Mouse (Mus musculus) heart, postnatal 0 days (tissue): ENCODE results near the gene Erbb2. TPM values are rescaled to one million over a fixed set of nuclear protein-coding genes. Genes with fewer than 3 reads are reported as not detected.

Experiments used
- ATAC-seq: fragments of 200-750 bp; cut with Nextera tagmentation; 2 replicates; pipeline ENCODE4 v1.8.0; 2017; ENCODE audit warnings: low read depth, moderate number of reproducible peaks, moderate library complexity; ENCODE audit not compliant: insufficient read depth
- DNase-seq: peaks from one replicate; pipeline ENCODE4 v3.0.0-alpha.2; 2016; ENCODE audit warnings: low spot score
- H3K27ac ChIP-seq: fragments of 300-500 bp; sonication (generic); 2 replicates; pipeline ENCODE4 v1.5.1; 2014; ENCODE audit warnings: low read depth, mild to moderate bottlenecking
- H3K27me3 ChIP-seq: fragments of 300-500 bp; sonication (generic); 2 replicates; pipeline ENCODE4 v1.6.1; 2014; ENCODE audit warnings: low read length, mixed read lengths; ENCODE audit not compliant: control insufficient read depth, insufficient read depth
- H3K36me3 ChIP-seq: fragments of 300-500 bp; sonication (generic); replicated peaks from 2 replicates; pipeline ENCODE4 v1.6.1; 2014; ENCODE audit warnings: low read length, mixed read lengths; ENCODE audit not compliant: control insufficient read depth, insufficient read depth
- H3K4me1 ChIP-seq: fragments of 300-500 bp; sonication (generic); 2 replicates; pipeline ENCODE4 v1.6.1; 2014; ENCODE audit warnings: antibody characterized with exemption; ENCODE audit not compliant: control insufficient read depth, insufficient read depth
- H3K4me2 ChIP-seq: fragments of 300-500 bp; sonication (generic); 2 replicates; pipeline ENCODE4 v1.6.1; 2014; ENCODE audit warnings: low read depth, mild to moderate bottlenecking, low read length, moderate library complexity
- H3K4me3 ChIP-seq: fragments of 300-500 bp; sonication (generic); 2 replicates; pipeline ENCODE4 v1.5.1; 2014; ENCODE audit warnings: low read depth, low read length
- H3K9ac ChIP-seq: fragments of 300-500 bp; sonication (generic); replicated peaks from 2 replicates; pipeline ENCODE4 v1.6.1; 2014; ENCODE audit warnings: low read depth, low read length, mixed read lengths
- H3K9me3 ChIP-seq: fragments of 300-500 bp; sonication (generic); replicated peaks from 2 replicates; pipeline ENCODE4 v1.6.1; 2016; ENCODE audit warnings: low read length; ENCODE audit not compliant: control insufficient read depth
- CTCF ChIP-seq: IDR thresholded peaks from 2 replicates; pipeline ENCODE4 v1.5.1; 2016; ENCODE audit warnings: antibody characterized with exemption, control low read depth, low read depth
- EP300 ChIP-seq: IDR thresholded peaks from 2 replicates; pipeline ENCODE4 v1.6.1; 2016; ENCODE audit warnings: antibody characterized with exemption, low read depth
- WGBS: fragments of 180-500 bp; shearing (Covaris S2); extraction: QIAGEN DNeasy Blood & Tissue Kit; methylation state at CpG from one replicate; pipeline ENCODE4 v1.1.7; 2014; 5-methylcytosine and 5-hydroxymethylcytosine counted together
- polyA plus RNA-seq: library from polyadenylated mRNA; unstranded; fragments of >200 nt; fragmentation: Nextera tagmentation; extraction: Ambion mirVana; gene quantifications from 2 replicates; pipeline ENCODE4 v1.2.1, GENCODE M21; 2015
- total RNA-seq: library from RNA; depleted of rRNA; stranded (reverse); fragments of >200 nt; gene quantifications from 2 replicates; pipeline ENCODE4 v1.2.3, GENCODE M21; 2014; ENCODE audit warnings: low replicate concordance; rRNA removed

Gene Erbb2
- total RNA-seq = 23.2 and 31.4 TPM in 2 replicates
- polyA plus RNA-seq = 15.5 and 16.8 TPM in 2 replicates

DNA sequence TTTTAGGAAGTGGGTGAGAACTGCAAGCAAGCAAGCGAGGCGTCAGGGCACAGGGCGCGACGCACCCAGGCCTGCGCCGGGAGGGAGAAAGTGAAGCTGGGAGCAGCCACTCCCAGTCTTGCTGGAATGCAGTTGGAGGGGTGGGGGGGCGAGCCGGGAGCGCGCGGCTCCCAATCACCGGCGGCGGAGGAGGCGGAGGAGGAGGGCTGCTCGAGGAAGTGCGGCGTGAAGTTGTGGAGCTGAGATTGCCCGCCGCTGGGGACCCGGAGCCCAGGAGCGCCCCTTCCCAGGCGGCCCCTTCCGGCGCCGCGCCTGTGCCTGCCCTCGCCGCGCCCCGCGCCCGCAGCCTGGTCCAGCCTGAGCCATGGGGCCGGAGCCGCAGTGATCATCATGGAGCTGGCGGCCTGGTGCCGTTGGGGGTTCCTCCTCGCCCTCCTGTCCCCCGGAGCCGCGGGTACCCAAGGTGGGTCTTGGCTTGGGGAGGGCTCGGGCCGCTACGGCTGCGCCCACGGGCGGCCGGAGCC is at the start of gene Erbb2:
Erbb2 (plus strand) TSS at position 198 of the 524 bp plus-strand sequence.
- DNase-seq (peak; percentile 81), ATAC-seq (peak; percentile 88)
- Histone ChIP-seq H3K4me2 (peak within 1 kb of the TSS; percentile 88), H3K4me1 (peaks cover 29% of the 10 kb centered on the region), H3K9ac (peak within 1 kb of the TSS; percentile 86), H3K36me3 (no peaks in the 10 kb centered on the region), H3K4me3 (peak within 1 kb of the TSS; percentile 88), H3K27ac (peak within 1 kb of the TSS; percentile 91), H3K27me3 (no peaks in the 10 kb centered on the region), H3K9me3 (no peaks in the 10 kb centered on the region)
- WGBS = under 1% methylated on average over 25 of the region's 49 CpGs
- TF ChIP-seq EP300 (no peak; the same call in 1 of the 2 replicates), CTCF (no peak)

DNA sequence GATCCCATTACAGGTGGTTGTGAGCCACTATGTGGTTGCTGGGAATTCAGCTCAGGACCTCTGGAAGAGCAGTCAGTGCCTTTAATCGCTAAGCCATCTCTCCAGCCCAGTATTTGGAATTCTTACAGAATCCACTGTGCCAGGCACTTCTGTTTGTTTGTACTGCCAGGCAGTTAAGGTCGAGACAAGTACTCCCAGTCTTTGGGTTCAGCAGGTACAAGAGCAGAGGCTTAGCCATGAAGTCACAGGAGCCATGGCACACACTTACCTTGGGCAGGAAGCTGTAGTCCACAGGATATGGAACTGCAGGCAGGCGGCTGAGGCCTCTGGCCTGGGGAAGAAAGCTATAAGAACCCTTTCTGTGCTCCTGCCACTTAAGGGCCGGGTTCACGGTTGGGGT is 48.5 kb upstream of the Erbb2 start:
- ATAC-seq = no peak
- no peak for TF ChIP-seq CTCF
- no peak for TF ChIP-seq EP300
- Histone ChIP-seq H3K4me3 (no peak overlapping the region), H3K9ac (no peak overlapping the region), H3K27ac (no peak overlapping the region), H3K4me1 (peaks cover 25% of the 10 kb centered on the region), H3K27me3 (no peaks in the 10 kb centered on the region), H3K9me3 (no peaks in the 10 kb centered on the region), H3K4me2 (no peak overlapping the region), H3K36me3 (no peaks in the 10 kb centered on the region)
- DNase-seq = no peak
- 81% methylated on average over 5 of the region's 5 CpGs for WGBS

DNA sequence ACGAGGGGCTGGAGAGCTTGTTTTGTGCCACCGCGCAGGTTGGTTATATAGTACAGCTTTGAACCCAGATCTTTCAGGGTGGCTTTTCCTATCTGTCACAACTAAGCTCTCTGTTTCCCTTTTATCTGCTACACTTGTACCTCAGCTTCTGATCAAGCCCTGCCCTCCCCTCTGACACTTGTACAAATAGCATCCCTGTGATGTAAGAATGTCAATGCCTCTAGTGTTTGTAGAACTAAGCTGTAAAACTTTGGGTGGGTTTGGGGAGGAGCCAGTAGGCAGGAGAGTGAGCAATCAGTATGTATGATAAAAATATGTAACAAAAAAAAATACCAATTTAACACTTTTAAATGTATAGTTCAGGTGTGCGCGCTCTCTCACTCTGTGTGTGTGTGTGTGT is 47.9 kb upstream of the Erbb2 start:
- Histone ChIP-seq H3K4me3 (no peak overlapping the region), H3K4me1 (peaks cover 19% of the 10 kb centered on the region), H3K27me3 (no peaks in the 10 kb centered on the region), H3K36me3 (no peaks in the 10 kb centered on the region), H3K27ac (no peak overlapping the region), H3K9ac (no peak overlapping the region), H3K4me2 (no peak overlapping the region), H3K9me3 (no peaks in the 10 kb centered on the region)
- ATAC-seq (no peak), DNase-seq (no peak)
- 89% methylated on average over 5 of the region's 5 CpGs for WGBS
- TF ChIP-seq EP300 (no peak), CTCF (no peak)

DNA sequence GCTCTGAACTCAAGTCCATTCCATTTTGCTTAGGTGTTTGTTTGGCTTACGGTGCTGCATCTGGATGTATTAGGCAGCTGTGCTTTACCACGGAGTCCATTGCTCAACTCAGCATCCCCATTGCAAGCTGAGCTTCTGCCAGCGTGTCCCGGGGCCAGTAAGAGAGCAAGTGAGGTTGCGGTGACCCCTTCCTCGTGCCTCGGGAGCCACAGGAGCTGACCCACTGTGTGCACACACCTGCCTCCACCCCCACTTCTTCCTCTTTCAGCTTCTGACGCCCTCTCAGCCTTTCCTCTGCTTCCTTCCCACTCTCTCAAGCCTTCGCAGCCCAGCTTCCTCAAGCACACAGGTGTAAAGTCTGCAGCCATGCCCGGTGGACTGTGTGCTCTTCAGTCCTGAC is 46.0 kb upstream of the Erbb2 start:
- H3K36me3 ChIP-seq = no peaks in the 10 kb centered on the region
- peak; percentile 3 for DNase-seq
- H3K4me1 ChIP-seq = peaks cover 18% of the 10 kb centered on the region; the same call in 1 of the 2 replicates
- no peaks in the 10 kb centered on the region for H3K9me3 ChIP-seq
- no peak overlapping the region for H3K4me3 ChIP-seq
- no peak for TF ChIP-seq CTCF
- no peak for TF ChIP-seq EP300
- no peak overlapping the region for H3K9ac ChIP-seq
- H3K27ac ChIP-seq = 0 out of 2 replicates have a peak overlapping the region, but pooled peaks have one; percentile 11
- H3K4me2 ChIP-seq = no peak overlapping the region
- no peak for ATAC-seq
- 67% methylated on average over 10 of the region's 10 CpGs for WGBS
- no peaks in the 10 kb centered on the region for H3K27me3 ChIP-seq

DNA sequence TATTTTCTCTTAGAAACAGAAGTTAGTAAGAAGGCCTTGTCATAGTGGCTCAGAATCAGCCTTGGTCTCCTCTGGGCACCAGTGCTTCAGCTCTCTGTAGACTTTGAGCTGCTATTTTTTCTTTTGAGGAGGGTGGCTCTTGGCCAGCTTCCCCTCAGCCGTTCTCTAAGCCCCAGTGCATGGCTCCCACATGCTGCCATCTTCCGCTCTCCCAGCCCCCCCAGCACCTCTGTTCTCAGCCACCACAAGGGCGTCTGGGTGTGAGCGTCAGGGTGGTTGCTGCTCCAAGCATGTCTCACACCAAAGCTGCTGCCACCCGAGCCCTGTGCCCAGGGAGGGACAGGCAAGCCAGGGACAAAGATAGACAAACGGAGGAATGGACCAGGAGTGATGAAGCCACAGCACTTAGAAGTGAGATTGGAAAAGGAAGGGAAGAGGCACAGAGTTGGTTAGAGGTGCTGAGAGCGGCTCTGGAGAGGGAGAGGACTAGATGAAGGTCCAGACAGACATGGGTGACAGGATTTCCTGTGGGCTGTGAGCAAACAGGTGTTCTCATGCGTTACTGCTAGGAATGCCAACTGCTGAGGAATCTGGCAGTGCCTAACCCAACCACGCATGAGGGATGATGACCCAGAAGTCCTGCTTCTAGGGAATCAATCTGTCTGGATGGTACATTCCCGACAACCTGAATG is 45.0 kb upstream of the Erbb2 start:
- no peak overlapping the region for H3K4me3 ChIP-seq
- H3K27ac ChIP-seq = peak overlapping the region; percentile 64
- H3K4me2 ChIP-seq = peak overlapping the region; percentile 5; the same call in 1 of the 2 replicates
- H3K9ac ChIP-seq = no peak overlapping the region
- 34% methylated on average over 10 of the region's 10 CpGs for WGBS
- ATAC-seq = no peak
- no peaks in the 10 kb centered on the region for H3K27me3 ChIP-seq
- no peak for TF ChIP-seq CTCF
- TF ChIP-seq EP300 = no peak
- peaks cover 22% of the 10 kb centered on the region for H3K4me1 ChIP-seq
- no peaks in the 10 kb centered on the region for H3K36me3 ChIP-seq
- H3K9me3 ChIP-seq = no peaks in the 10 kb centered on the region
- DNase-seq = peak; percentile 10
